Mouse (Mus musculus): ENCODE measurements at regions not wholly inside any gene's neighbourhood (a gene's known extent, or its start where the extent isn't known, plus 50 kb on each side); places are given as distances from the start of the nearest gene placed in this dataset.

- TF ChIP-seq POLR2AphosphoS2 (IDR thresholded peaks at IDR 0.05; ENCODE audit: low read depth, low read length), result no peak
- peak in 1 of 2 experiments; percentile 31; a peak in 1 of 4 replicates for TF ChIP-seq CTCF (conservative IDR thresholded peaks at IDR 0.05 in 1 of 2, IDR thresholded peaks at IDR 0.05 in 1 of 2; ENCODE audit: low read depth in 2 of 2, low read length in 2 of 2)
Measured at GRCm38 (mm10) chr4:101361779-101362178, 57.3 kb upstream of the Ak4 start.
